In genomic region chrX:38564542-38565175, GRCm38 (mm10) we compare ENCODE assay signal across 1 mouse cellular context.
TF ChIP-seq lines count a peak whose summit lies in the region.

No protein-coding gene starts in this region.

TF ChIP-seq in CH12.LX, 34 proteins besides CTCF, POLR2A, EP300 and RAD21 (continued from another document):
- TF ChIP-seq KAT2A (IDR thresholded peaks at IDR 0.05; ENCODE audit: insufficient replicate concordance, low read length) (0 out of 2 replicates have a peak, but pooled peaks have one; percentile 20), MEF2A (IDR thresholded peaks at IDR 0.05; ENCODE audit: borderline replicate concordance, low read depth, low read length) (peak; percentile 46; the same call in 1 of the 2 replicates)
